Mouse (Mus musculus) megakaryocyte-erythroid progenitor cell, adult 5-6 weeks (primary cell): ENCODE data around the gene Hsf2bp. TPM values are rescaled to one million over a fixed set of nuclear protein-coding genes. Genes with fewer than 3 reads are reported as not detected.
A peak's percentile ranks its signal among the peaks of the same experiment; 100 is the strongest.

ENCODE experiments used
- ATAC-seq: replicated peaks from 2 replicates; pipeline ENCODE4 v1.8.0; 2016; ENCODE audit warnings: mild to moderate bottlenecking, inconsistent platforms; ENCODE audit not compliant: severe bottlenecking, poor library complexity, low FRiP score, low TSS enrichment
- total RNA-seq, 2 experiments: library from RNA; stranded (forward) in 1 of 2; stranded (reverse) in 1 of 2; fragments of 200-1000, 215-1000 nt in 1 of 2; fragments of >200 nt in 1 of 2; fragmentation: Nextera tagmentation in 1 of 2; gene quantifications; 2 replicates each; pipeline ENCODE4 v1.2.3; 2014 to 2017

Hsf2bp gene
- total RNA-seq, 2 experiments from 2014 or later, result not detected

DNA sequence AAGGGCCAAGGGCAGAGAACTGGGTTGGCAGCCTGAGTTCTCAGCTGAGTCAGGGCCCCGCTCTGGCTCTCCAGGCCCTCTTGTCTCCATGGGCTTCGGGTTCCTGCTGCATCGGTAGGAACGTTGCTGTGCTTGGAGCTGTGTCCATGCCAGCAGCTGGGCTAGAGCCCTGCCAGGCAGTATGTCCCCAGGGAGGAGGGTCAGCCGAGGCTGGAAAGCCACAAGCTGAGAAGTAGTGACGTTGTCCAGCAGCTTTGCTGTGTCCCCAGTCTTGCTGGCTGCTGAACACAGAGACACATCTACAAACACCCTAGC, 119.7 kb downstream of the Hsf2bp start:
- no peak for ATAC-seq

DNA sequence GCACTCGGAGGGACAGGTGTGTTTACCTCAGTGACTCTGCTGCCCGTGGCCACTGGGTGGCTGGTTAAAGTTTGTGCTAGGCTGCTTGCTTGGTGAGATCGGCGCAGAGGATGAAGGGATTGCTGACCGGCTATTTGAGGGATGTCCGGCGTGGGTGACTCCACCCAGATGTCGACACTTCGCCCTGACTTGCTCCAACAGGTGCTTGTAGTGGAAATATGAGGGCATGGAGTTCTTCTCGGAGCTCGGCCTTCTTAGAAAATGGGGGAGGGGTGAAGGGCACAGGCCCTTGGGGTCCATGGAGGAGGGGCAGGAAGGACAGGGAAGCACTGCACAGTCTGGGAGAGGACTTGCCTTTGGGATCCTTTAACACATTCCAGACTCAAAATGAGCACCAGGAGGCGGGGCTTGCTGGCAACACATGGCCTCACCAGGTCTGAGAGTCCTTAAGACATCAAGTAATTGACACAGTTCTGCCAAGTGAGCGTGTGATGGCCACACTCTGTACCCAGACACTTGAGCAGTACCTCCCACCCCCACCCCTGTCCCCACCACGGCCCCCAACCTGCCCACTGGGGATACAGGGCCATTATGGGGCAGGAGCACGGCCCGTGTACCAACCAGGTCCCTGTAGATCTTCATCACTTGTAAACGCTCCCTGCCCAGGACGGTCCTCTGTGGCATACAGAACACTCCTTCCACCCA, 120.2 kb downstream of the Hsf2bp start:
- ATAC-seq, result no peak

GRCm38 (mm10) chr17:31914323-31914722, 121.8 kb downstream of the Hsf2bp start:
- no peak for ATAC-seq

GRCm38 (mm10) chr17:31912881-31913662, 123.1 kb downstream of the Hsf2bp start:
- no peak for ATAC-seq

- ATAC-seq, result no peak
Measured at GRCm38 (mm10) chr17:31912387-31912786, 123.8 kb downstream of the Hsf2bp start.

DNA sequence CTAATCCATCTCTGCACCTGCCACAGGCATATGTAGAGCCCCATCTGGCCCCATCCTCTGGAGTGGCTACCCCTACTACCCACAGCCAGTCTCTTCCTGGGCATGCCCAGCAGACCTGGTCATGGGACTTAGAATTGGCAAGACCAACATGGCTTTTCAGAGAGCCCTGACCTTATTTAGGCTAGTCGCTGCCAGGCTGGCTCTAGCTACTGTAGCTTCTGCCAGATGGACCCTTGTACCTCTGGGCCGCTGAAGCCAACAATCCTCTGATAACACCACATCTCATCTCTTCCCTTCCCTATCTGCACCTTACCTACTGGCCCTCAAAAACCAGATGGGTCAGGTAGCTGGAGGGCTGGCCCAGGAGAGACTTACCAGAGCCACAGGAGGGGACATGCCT, 127.2 kb downstream of the Hsf2bp start:
- no peak for ATAC-seq

- ATAC-seq, result no peak
Measured at GRCm38 (mm10) chr17:31906441-31906840, 129.7 kb downstream of the Hsf2bp start.

DNA sequence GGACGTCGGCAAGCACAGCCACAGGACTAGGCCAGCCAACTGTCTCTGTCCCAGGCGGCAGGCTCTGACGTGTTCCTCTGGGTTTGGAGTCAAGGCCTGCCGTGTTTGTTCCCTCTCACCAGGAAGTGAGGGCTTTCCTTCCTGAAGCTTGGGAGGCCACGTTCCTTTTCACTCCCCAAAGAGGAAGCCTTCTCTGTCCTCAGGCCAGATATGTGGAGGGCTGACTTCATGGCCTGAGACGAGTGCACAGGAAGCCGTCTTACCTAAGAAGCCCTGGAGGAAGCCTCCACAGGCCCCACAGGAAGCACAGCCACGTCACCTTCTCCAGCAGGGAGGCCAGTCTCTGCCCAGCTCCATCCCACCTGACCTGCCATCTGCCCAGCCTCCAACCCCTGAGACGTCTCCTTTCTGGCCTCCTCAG, 130.3 kb downstream of the Hsf2bp start:
- no peak for ATAC-seq

DNA sequence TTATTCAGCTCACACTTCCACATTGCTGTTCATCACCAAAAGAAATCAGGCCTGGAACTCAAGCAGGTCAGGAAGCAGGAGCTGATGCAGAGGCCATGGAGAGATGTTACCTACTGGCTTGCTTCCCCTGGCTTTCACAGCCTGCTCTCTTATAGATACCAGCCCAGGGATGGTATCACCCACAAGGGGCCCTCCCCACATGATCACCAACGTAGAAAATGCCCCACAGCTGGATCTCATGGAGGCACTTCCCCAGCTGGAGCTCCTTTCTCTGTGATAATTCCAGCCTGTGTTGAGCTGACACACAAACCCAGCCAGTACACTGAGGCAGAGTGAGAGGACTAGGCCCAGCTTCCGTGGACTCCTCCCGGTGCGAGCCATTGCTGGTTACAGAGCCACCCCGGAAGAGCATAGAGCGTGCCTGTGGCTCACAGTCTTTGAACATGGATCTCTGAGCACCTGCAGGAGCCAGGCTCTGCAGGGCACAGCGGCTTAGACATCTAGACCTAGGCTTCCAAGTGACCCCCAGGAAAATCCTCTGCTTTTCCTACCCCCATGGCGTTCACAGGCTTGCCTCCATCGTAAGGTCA, 130.9 kb downstream of the Hsf2bp start:
- ATAC-seq, result no peak

DNA sequence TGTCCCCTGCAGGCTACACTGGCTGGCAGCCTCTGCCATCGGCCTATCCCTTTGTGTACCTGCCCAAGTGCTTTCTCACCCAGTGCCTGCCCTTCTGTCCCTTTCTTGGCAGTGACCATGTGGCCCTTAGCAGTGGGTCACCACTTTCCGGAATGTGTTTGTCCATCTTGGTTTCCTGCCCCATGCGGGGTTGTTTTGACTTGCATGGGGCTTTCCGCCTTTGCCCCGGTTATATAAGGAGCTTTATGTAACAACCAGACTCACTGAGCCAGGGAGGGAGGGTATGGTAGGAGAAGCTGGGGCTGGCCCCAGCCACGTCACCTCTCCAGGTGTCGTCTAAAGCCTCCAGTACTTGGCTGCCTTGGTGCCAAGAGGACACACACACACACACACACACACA, 132.1 kb downstream of the Hsf2bp start:
- no peak for ATAC-seq

GRCm38 (mm10) chr17:31902630-31903198, 133.4 kb downstream of the Hsf2bp start:
- ATAC-seq, result no peak

DNA sequence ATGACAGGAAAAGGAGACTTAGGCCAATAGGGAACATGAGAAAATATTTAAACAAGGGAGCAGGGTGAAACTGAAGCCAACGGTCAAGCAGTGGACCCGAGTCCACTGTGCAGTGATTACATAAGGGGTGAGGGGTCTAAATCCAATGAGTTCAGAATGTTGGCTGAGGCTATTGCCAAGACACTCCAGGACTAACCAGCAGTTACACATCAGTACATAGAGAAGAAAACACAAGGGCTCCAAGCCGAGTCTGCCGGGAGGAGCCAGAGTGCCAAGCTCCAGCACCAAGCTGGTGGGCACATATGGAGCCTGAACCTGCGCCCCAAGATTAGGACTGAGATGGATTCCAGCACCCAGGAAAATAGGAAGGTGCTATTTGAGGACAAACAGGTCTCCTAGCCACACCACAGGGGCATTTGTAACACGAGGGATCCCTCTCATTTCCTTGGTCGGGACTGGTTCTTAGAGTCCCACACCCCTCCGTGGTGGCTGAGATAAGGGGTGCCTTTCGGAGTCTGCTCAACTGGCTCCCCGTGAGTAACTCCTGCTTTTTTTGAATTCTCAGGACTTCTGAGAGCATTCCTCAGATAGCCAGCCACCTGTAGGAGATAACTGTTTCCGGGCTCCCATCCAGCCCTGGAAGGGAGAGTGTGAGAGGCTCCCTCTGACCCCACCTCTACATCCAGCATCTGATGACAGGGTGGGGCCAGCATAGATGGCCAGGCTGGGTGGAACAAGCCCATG, 134.5 kb downstream of the Hsf2bp start:
- peak; percentile 55 for ATAC-seq

- ATAC-seq, result no peak
Measured at GRCm38 (mm10) chr17:31898941-31899340, 137.2 kb downstream of the Hsf2bp start.

DNA sequence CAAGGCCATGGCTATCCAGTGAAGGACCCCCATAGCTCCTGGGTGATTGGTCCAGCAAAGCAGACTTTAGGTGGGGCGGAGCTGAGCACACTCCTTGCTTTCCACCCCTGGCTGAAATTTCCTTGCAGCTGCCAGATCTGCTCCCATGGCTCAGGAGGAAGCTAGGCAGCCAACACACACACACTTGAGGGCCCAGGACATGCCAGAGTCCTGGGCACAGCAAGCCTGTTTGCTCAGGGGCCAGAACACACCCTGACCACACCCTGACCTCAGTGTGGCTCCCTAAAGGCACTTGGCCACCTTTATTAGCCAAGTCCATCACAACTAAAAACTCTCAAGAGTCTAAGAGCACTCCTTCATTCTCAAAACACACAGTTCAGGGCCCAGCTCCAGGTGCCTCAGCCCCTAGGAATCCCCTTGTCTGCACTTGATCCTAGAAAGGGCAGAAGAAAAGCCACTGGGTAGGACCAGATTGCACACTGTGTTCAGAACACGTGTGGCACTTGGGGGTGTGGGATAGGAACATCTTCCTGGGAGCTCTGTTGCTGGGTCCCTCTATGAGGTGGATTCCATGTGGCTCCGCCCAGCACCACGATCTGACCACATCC, 138.9 kb downstream of the Hsf2bp start:
- no peak for ATAC-seq

DNA sequence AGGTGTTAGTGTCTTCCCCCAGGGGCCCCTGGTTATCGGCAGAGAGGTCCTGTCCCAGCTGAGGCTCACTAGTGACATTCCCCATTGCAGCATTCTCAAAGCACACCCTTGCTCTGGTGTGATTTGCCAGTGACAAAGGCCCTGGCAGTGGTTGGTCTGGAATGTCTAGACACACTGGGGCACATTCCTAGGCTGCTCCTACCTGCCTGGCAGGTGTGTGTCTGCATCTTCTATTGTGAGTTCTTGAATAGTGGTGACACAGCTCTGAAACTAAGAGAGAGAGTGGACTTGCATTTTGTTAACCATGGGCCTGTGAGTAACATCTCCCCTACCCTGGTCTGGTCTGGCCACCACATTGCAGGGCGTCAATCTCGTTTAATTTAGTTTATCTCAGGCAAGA, 139.4 kb downstream of the Hsf2bp start:
- ATAC-seq, result no peak

DNA sequence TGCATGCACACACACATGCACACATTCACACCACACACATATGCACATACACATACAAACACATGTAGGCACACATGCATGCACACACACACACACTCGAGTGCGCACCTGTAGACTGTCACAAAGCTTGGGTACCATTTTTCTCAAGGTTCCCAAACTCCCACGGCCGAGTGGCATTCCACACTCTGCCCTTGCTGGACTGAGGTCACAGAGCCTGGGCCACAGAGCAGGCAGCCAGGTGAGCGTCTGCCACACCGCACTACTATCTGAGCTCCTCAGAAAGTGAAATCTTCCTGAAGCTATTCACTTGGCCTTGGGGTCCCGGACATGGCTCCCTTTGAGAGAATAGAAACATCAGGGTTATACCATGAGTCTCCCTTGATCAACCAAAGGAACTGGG, 139.8 kb downstream of the Hsf2bp start:
- no peak for ATAC-seq
